Mouse (Mus musculus) layer of hippocampus, adult 9-11 months (tissue): Measurements from ENCODE around the gene Pigyl.
"Not testable (repeated sequence)": the region's sequence is repeated elsewhere in the genome, so short reads cannot be mapped to it uniquely, and the experiment has no call there.

Experiments
- DNase-seq: peaks from one replicate; pipeline ENCODE4 v3.0.0; 2022

Pigyl gene

DNA sequence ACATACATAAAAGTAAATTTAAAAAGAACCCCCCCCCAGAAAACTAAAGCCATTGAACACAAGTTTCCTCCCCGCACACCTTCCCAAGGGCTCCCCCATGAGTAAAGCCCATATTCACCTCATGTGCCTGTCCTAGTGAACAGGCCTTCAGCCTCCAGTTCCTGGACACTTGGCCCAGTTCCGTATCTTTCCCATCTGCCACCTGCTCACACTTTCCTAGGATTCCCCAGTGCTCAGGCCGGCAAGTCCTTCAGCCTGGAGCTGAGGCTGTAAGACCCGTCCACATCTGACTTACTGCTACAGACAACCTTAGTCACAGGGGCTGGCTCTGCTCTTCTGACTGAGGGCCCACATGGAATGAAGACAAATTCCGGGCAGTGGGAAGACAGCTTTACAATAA lies 16.9 kb upstream of the Pigyl start:
- DNase-seq = no peak

- peak; percentile 72 for DNase-seq
Observed at GRCm38 (mm10) chr9:22143108-22144037, 13.3 kb upstream of the Pigyl start.

DNA sequence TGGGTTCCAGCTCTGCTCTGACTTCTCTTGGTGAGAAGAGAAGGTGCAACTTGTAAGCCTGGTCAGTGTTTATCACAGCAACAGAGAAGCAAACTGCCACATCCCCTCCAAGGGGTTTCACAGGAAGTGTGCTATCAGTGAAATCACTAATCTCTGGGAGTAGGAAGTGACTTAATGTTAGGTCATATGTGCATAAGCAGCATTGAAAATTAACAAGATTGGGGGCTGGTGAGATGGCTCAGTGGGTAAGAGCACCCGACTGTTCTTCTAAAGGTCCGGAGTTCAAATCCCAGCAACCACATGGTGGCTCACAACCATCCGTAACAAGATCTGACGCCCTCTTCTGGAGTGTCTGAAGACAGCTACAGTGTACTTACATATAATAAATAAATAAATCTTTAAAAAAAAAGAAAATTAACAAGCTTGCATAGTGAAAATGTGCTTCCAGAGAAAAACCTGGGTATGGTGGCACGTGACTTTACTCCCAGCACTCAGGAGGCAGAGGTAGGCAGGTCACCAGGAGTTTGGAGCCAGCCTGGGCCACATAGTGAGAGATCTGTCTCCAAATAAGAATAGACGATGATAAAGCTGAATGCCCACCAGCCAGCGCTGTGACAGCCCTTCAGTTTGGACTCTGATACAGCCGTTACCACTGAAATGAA lies 12.2 kb upstream of the Pigyl start:
- DNase-seq = no peak

- no peak for DNase-seq
Observed at GRCm38 (mm10) chr9:22149426-22150248, 7.0 kb upstream of the Pigyl start.

DNA sequence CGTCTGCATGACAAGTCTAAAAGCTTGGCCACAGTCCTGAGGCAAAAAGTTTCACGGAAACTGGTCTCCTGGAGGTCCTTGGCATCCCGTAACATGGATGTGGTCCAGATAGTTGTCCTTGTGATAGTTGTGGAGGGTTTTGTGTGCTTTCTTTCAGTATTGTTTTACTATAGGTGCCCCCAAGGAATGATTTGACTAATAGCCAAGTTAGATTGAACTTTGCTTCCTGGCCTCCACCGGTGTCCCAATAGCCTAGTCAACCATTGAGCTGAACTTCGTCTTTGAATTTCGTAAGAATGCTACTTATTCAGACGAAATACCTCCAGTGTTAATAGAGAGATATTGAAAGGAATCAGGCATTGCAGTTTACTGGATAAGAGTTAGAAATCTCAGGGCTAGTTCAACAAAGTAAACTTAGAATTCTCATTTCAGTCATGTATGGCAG lies 6.4 kb upstream of the Pigyl start:
- not testable (repeated sequence) for DNase-seq

- no peak for DNase-seq
Observed at GRCm38 (mm10) chr9:22150946-22151345, 5.7 kb upstream of the Pigyl start.

- DNase-seq = no peak
Observed at GRCm38 (mm10) chr9:22153810-22154209, 2.8 kb upstream of the Pigyl start.

GRCm38 (mm10) chr9:22155614-22156013 lies 1.0 kb upstream of the Pigyl start:
- DNase-seq = peak; percentile 41

- DNase-seq = peak; percentile 28
Observed at GRCm38 (mm10) chr9:22157516-22158265, 1.0 kb downstream of the Pigyl start.

- no peak for DNase-seq
Observed at GRCm38 (mm10) chr9:22161299-22161698, 4.7 kb downstream of the Pigyl start.

- DNase-seq = no peak
Observed at GRCm38 (mm10) chr9:22162305-22162704, 5.7 kb downstream of the Pigyl start.

- DNase-seq = no peak
Observed at GRCm38 (mm10) chr9:22162912-22163311, 6.3 kb downstream of the Pigyl start.

DNA sequence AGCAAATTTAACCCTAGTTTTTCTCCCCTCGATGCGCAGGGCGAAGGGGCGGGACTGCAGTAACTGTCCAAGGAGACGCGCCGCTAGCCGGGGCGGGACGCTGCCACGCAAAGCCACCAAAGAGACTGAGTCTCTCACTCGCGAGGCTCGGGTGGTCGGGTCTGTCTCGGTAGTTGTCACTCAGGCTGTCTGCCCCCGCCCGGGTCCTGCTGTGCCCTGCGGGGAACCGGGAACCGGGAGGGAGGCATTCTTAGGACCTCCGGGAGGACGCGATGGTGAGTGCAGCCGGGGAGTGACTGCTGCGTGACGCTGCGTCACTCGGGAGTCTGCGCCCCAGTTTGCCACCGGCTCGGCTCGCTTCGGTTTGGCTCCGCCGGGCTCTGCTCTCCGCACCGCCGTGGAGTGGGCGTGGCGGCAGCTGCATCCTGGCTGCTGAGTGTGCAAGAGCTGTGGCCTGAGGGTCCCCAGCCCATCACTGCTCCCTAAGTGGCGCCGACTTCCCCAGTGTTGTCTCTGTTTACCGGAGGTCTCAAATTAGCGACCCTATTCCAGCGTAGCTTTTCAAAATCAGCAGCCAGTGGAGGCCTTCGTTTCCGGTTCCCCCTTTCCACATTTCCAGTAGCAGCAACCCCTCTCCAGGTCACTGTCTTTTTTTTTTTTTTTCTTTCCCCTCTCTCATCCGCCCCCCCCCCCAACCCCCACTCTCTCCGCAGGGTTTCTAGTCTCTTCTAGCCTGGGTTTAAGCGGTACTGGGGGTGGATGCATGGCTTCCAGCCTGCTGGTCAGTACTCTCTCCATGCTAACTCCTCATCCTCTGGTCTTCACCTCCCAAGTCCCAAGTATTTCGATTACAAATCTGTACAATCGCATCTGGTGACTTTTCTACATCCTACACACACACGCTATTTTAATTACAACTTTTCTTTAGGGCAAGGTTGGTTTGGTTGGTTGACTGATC lies 8.3 kb downstream of the Pigyl start:
- peak; percentile 42 for DNase-seq

- no peak for DNase-seq
Observed at GRCm38 (mm10) chr9:22165964-22166363, 9.3 kb downstream of the Pigyl start.

GRCm38 (mm10) chr9:22166686-22167085 lies 10.0 kb downstream of the Pigyl start:
- no peak for DNase-seq

DNA sequence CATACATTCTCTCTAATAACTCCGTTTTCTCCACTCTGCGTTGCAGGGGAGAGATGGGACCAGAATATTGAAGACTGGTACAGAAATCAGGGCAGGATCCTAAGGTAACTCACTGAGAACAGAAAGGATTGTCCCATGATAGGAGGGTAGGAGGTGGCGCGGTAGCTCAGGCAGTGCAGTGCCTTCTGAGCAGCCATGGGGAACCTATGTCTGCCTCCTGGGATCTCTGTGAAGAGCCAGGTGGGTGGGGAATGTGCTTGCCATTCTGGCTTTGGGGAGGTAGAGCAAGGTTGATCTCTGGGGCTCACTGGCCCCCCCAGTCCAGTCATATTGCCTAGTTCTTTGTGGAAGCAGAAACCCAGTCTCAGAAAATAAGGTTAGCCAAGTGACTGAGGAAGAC lies 11.1 kb downstream of the Pigyl start:
- no peak for DNase-seq

DNA sequence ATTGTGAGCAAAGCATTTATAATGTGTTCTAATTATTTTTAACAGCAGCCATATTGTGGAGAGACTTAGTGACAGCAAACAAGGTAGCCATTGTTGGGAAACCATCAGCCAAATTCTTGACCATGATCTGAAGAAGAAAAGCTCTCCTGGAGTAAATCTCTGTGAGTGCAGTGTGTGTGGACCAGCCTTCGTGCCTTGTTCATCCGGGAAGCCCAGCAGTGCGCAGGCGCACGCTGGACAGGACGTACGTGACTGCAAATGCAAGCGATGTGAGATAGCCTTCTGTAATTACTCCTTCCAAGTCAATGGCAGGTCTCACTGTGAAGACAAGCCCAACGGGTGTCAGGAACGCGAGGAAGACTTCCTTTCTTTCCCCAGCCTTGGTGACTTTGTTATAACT lies 12.7 kb downstream of the Pigyl start:
- no peak for DNase-seq

DNA sequence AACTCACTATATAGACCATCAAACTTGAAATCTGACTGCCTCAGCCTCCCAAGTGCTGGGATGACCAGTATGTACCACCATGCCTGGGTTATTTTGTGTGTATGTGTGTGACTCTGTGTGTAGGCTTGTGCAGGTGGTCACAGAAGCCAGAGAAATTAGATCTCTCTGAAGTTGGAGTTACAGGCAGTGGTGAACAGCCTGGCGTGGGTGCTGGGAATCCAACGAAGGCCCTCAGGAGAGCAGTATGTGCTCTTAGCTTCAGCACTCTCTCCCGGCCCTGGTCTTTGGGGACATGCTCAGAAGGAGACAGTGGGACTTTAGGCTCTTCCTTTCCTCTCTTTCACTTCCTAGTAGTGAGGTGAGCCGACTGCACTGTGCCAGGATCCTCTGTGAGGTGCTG lies 15.7 kb downstream of the Pigyl start:
- no peak for DNase-seq

- no peak for DNase-seq
Observed at GRCm38 (mm10) chr9:22188025-22188611, 31.5 kb downstream of the Pigyl start, which contains the start of gene Zfp872. Gene Zfp872 (plus strand): TSS chr9:22188090.

DNA sequence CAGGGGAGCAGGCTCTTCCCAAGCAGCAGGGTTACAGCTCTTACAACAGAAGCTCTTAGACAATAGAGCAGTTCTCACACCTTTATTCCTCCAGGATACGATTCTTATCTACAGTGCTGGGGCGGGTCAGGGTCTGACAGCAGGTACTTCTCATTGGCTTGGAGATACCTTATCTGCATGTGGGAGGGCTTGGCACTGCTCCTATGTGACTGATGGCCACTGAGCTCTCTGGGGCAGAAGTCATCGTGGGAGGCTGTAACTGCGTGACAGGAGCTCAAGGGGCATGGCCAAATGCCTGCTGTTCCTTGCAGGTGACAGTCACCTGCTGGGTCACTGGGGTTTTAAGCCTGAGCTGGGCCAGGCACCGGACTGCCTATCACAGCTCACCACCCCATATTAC lies 39.8 kb downstream of the Pigyl start:
- no peak for DNase-seq
